Mouse (Mus musculus) liver, embryonic 15.5 days (tissue): ENCODE results near the gene Prrc2c. TPM values are rescaled to one million over a fixed set of nuclear protein-coding genes. Genes with fewer than 3 reads are reported as not detected.
"Not testable (repeated sequence)": the region's sequence is repeated elsewhere in the genome, so short reads cannot be mapped to it uniquely, and the experiment has no call there.

Experiments
- ATAC-seq: fragments of 200-750 bp; cut with Nextera tagmentation; 2 replicates; pipeline ENCODE4 v1.8.0; 2017; ENCODE audit warnings: moderate number of reproducible peaks, mild to moderate bottlenecking, moderate library complexity; ENCODE audit not compliant: insufficient read depth
- H3K27ac ChIP-seq: fragments of 300-500 bp; sonication (generic); replicated peaks from 2 replicates; pipeline ENCODE4 v1.5.1; 2015; ENCODE audit warnings: mild to moderate bottlenecking, inconsistent platforms
- H3K27me3 ChIP-seq: fragments of 300-500 bp; sonication (generic); 2 replicates; pipeline ENCODE4 v1.6.1; 2015; ENCODE audit warnings: mild to moderate bottlenecking, inconsistent platforms
- H3K36me3 ChIP-seq: fragments of 300-500 bp; sonication (generic); replicated peaks from 2 replicates; pipeline ENCODE4 v1.6.1; 2015; ENCODE audit warnings: moderate library complexity, mild to moderate bottlenecking, inconsistent platforms
- H3K4me1 ChIP-seq: fragments of 300-500 bp; sonication (generic); replicated peaks from 2 replicates; pipeline ENCODE4 v1.6.1; 2015; ENCODE audit warnings: inconsistent platforms
- H3K4me2 ChIP-seq: fragments of 300-500 bp; sonication (generic); 2 replicates; pipeline ENCODE4 v1.6.1; 2015; ENCODE audit warnings: moderate library complexity, mild to moderate bottlenecking, inconsistent platforms
- H3K4me3 ChIP-seq: fragments of 300-500 bp; sonication (generic); replicated peaks from 2 replicates; pipeline ENCODE4 v1.5.1; 2015; ENCODE audit warnings: mild to moderate bottlenecking, inconsistent platforms
- H3K9ac ChIP-seq: fragments of 300-500 bp; sonication (generic); 2 replicates; pipeline ENCODE4 v1.6.1; 2015; ENCODE audit warnings: moderate library complexity, mild to moderate bottlenecking, inconsistent platforms
- H3K9me3 ChIP-seq: fragments of 300-500 bp; sonication (generic); replicated peaks from 2 replicates; pipeline ENCODE4 v1.6.1; 2016; ENCODE audit warnings: inconsistent platforms
- WGBS: fragments of 180-500 bp; shearing (Covaris S2); methylation state at CpG from one replicate; pipeline ENCODE4 v1.1.7; 2015; ENCODE audit warnings: mixed read lengths; ENCODE audit not compliant: insufficient replicate concordance; 5-methylcytosine and 5-hydroxymethylcytosine counted together
- microRNA-seq: library from miRNA; unstranded; fragments of <30 nt; microRNA quantifications from one replicate; pipeline ENCODE4, GENCODE M21; 2016
- polyA plus RNA-seq: library from polyadenylated mRNA; unstranded; fragments of >200 nt; fragmentation: Nextera tagmentation; extraction: Ambion mirVana; gene quantifications from 2 replicates; pipeline ENCODE4 v1.2.1, GENCODE M21; 2015

Gene Prrc2c
- polyA plus RNA-seq, 1 experiment from 2014 or later, result 33.4 TPM

- no peak overlapping the region for H3K9ac ChIP-seq
- H3K4me1 ChIP-seq, result no peaks in the 10 kb centered on the region
- H3K9me3 ChIP-seq, result no peaks in the 10 kb centered on the region
- no peaks in the 10 kb centered on the region for H3K27me3 ChIP-seq
- no peak overlapping the region for H3K4me3 ChIP-seq
- no peak for ATAC-seq
- 66% methylated on average over 4 of the region's 4 CpGs for WGBS
- no peak overlapping the region for H3K4me2 ChIP-seq
- no peak overlapping the region for H3K27ac ChIP-seq
- H3K36me3 ChIP-seq, result no peaks in the 10 kb centered on the region
Observed at GRCm38 (mm10) chr1:162638535-162638934, 101.8 kb downstream of the Prrc2c start.

- 59% methylated on average over 3 of the region's 3 CpGs for WGBS
Observed at GRCm38 (mm10) chr1:162636516-162636915, 103.8 kb downstream of the Prrc2c start.

GRCm38 (mm10) chr1:162635291-162635931 lies 104.9 kb downstream of the Prrc2c start:
- H3K9me3 ChIP-seq, H3K9ac ChIP-seq, H3K4me1 ChIP-seq, H3K36me3 ChIP-seq, H3K27me3 ChIP-seq, H3K27ac ChIP-seq, H3K4me3 ChIP-seq, H3K4me2 ChIP-seq, ATAC-seq: not testable (repeated sequence)
- 21% methylated on average over 1 of the region's 1 CpGs for WGBS

More at GRCm38 (mm10) chr1:162636516-162636915, 103.8 kb downstream of the Prrc2c start:
- Histone ChIP-seq H3K9me3 (no peaks in the 10 kb centered on the region), H3K27me3 (no peaks in the 10 kb centered on the region), H3K27ac (no peak overlapping the region), H3K36me3 (no peaks in the 10 kb centered on the region), H3K4me2 (no peak overlapping the region), H3K4me3 (no peak overlapping the region), H3K4me1 (no peaks in the 10 kb centered on the region), H3K9ac (no peak overlapping the region)
- ATAC-seq, result no peak

- 75% methylated on average over 15 of the region's 15 CpGs for WGBS
- ATAC-seq, H3K4me3 ChIP-seq, H3K4me1 ChIP-seq, H3K27ac ChIP-seq, H3K9me3 ChIP-seq, H3K4me2 ChIP-seq, H3K36me3 ChIP-seq, H3K27me3 ChIP-seq, H3K9ac ChIP-seq: not testable (repeated sequence)
Observed at GRCm38 (mm10) chr1:162628326-162628725, 112.0 kb downstream of the Prrc2c start.

GRCm38 (mm10) chr1:162627821-162628220 lies 112.5 kb downstream of the Prrc2c start:
- H3K4me3 ChIP-seq, H3K9me3 ChIP-seq, H3K36me3 ChIP-seq, H3K4me2 ChIP-seq, ATAC-seq, H3K9ac ChIP-seq, H3K4me1 ChIP-seq, H3K27me3 ChIP-seq, H3K27ac ChIP-seq: not testable (repeated sequence)
- WGBS, result 70% methylated on average over 4 of the region's 4 CpGs

- 24% methylated on average over 7 of the region's 7 CpGs for WGBS
- H3K27ac ChIP-seq, result no peak overlapping the region
- no peaks in the 10 kb centered on the region for H3K36me3 ChIP-seq
- H3K4me1 ChIP-seq, result no peaks in the 10 kb centered on the region
- ATAC-seq, result no peak
- no peaks in the 10 kb centered on the region for H3K9me3 ChIP-seq
- no peak overlapping the region for H3K4me3 ChIP-seq
- no peak overlapping the region; the same call in 1 of the 2 replicates for H3K4me2 ChIP-seq
- H3K27me3 ChIP-seq, result no peaks in the 10 kb centered on the region
- H3K9ac ChIP-seq, result no peak overlapping the region
Observed at GRCm38 (mm10) chr1:162625229-162625628, 115.1 kb downstream of the Prrc2c start.

- ATAC-seq, result no peak
- no peak overlapping the region for H3K4me3 ChIP-seq
- H3K9ac ChIP-seq, result no peak overlapping the region
- H3K4me2 ChIP-seq, result no peak overlapping the region
- no peaks in the 10 kb centered on the region for H3K4me1 ChIP-seq
- H3K27ac ChIP-seq, result no peak overlapping the region
- 2% methylated on average over 4 of the region's 4 CpGs for WGBS
- H3K9me3 ChIP-seq, result no peaks in the 10 kb centered on the region
- no peaks in the 10 kb centered on the region for H3K36me3 ChIP-seq
- H3K27me3 ChIP-seq, result no peaks in the 10 kb centered on the region
Observed at GRCm38 (mm10) chr1:162623895-162624294, 116.5 kb downstream of the Prrc2c start.

Small RNAs within 50 kb of the gene (microRNA-seq; reads per million reads assigned to microRNA genes)
- gene Gm27616, result not detected

Other genes starting within 250 kb of the Prrc2c start
- 8.5 and 9.1 TPM in 2 replicates for gene Mettl13, start 192.0 kb downstream of the Prrc2c start, polyA plus RNA-seq
- 11.4 and 14.6 TPM in 2 replicates for gene Vamp4, start 170.0 kb downstream of the Prrc2c start, polyA plus RNA-seq
- gene Myoc, start 101.4 kb downstream of the Prrc2c start, polyA plus RNA-seq, result not detected in 2 replicates
- gene Myocos, start 82.3 kb downstream of the Prrc2c start, polyA plus RNA-seq, result not detected in 2 replicates
- gene Fmo4, start 73.4 kb upstream of the Prrc2c start, polyA plus RNA-seq, result 3.3 and 4.1 TPM in 2 replicates
- 29.4 and 34.5 TPM in 2 replicates for gene Fmo1, start 126.1 kb upstream of the Prrc2c start, polyA plus RNA-seq
- gene Fmo2, start 158.2 kb upstream of the Prrc2c start, polyA plus RNA-seq, result 0.13 and 0.14 TPM in 2 replicates
- gene Fmo6, start 197.0 kb upstream of the Prrc2c start, polyA plus RNA-seq, result not detected in 2 replicates
- not detected in 2 replicates for gene Fmo3, start 244.0 kb upstream of the Prrc2c start, polyA plus RNA-seq